Mouse (Mus musculus): ENCODE measurements around the gene C2cd2l.

DNA sequence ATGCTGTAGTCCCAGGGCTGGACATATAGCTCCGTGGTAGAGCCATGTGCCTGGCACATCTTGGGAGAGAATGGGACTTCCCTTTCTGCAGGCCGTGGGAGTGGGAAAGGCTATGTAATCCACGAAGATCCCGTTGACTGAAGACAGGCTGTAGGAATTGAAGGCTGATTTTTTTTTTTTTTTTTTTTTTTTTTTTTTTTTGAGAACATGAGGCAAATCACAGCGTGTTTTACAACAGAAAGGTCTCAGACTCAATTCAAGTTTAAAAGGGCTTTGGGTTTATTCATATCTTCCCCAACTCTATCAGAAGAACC, 16.0 kb upstream of the C2cd2l start:
- TF ChIP-seq POLR2A (IDR thresholded peaks at IDR 0.05; ENCODE audit: insufficient read depth, low read depth, low read length) (no peak), CTCF (IDR thresholded peaks at IDR 0.05; ENCODE audit: insufficient read depth, low read depth, low read length) (no peak)

Data from olfactory bulb, adult 2 months (tissue).